Mouse (Mus musculus) bone marrow, adult 2 months (tissue): ENCODE measurements around the gene Yy2.

Experiments
- CTCF ChIP-seq: fragments of 200-500 bp; IDR thresholded peaks from 2 replicates; pipeline ENCODE4 v1.5.1; 2011; ENCODE audit warnings: low read length, control low read depth; ENCODE audit not compliant: control insufficient read depth, insufficient read depth
- POLR2A ChIP-seq: fragments of 200-500 bp; IDR thresholded peaks from 2 replicates; pipeline ENCODE4 v1.6.1; 2011; ENCODE audit warnings: low read depth, mild to moderate bottlenecking, control low read depth, low read length, borderline replicate concordance; ENCODE audit not compliant: control insufficient read depth

- TF ChIP-seq CTCF (no peak), POLR2A (no peak)
Observed at GRCm38 (mm10) chrX:157587001-157587400, 18.2 kb upstream of the Yy2 start.
